In the genomic region with DNA sequence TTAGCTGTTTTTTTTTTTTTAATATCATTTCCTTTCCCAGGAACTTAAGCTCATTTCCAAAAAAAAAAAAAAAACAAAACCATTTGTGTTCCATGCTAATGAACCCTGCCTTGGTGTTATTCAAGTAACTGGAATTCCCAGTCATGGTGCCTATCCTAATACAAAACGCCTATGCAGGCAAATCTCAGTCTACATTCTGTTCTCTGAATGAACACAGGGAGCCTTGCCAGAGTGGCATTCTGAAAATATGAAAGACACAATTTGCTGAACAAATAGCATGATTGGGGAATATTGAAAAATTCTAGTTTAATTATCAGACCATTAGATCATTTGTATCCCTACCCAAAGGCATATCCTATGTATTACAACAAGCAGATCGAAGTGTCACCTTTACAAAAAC, we compare ENCODE assay signal across 19 mouse cellular contexts.
"Had no signal": no experiment of that assay in that cellular context is flagged by ENCODE, and none has a peak within 500 bp of the region (broad histone marks: within the 10 kb centered on the region; RNA-seq: fewer than 3 reads in every experiment).

No protein-coding gene starts in this region.

- H3K9me3 ChIP-seq: midbrain, embryonic 10.5 days; midbrain, embryonic 12.5 days; neural tube, embryonic 13.5 days; neural tube, embryonic 15.5 days had no signal

- H3K4me3 ChIP-seq: midbrain, embryonic 10.5 days; midbrain, embryonic 12.5 days; myocyte; neural tube, embryonic 13.5 days; neural tube, embryonic 15.5 days had no signal

- H3K9ac ChIP-seq: lung, embryonic 14.5 days; midbrain, embryonic 12.5 days; neural tube, embryonic 13.5 days; neural tube, embryonic 15.5 days had no signal

- H3K36me3 ChIP-seq: midbrain, embryonic 10.5 days; midbrain, embryonic 12.5 days; neural tube, embryonic 13.5 days; neural tube, embryonic 15.5 days had no signal

- H3K27ac ChIP-seq: midbrain, embryonic 10.5 days; midbrain, embryonic 12.5 days; neural tube, embryonic 13.5 days; neural tube, embryonic 15.5 days had no signal

- DNase-seq: lung, adult 18-20 months; lung, embryonic 14.5 days; lung, postnatal 10 days; lung, postnatal 4 days; midbrain, embryonic 14.5 days; retina, postnatal 1 day; right cerebral cortex, adult 18-20 months; right cerebral cortex, postnatal 25 days; right cerebral cortex, postnatal 4 days; spleen, adult 18-20 months; thymus, adult 18-20 months; thymus, postnatal 14 days; thymus, postnatal 36 days had no signal

- H3K4me1 ChIP-seq: neural tube, embryonic 13.5 days; neural tube, embryonic 15.5 days had no signal

- H3K4me2 ChIP-seq: lung, embryonic 14.5 days; midbrain, embryonic 12.5 days; neural tube, embryonic 13.5 days; neural tube, embryonic 15.5 days had no signal

- H3K27me3 ChIP-seq: neural tube, embryonic 13.5 days; neural tube, embryonic 15.5 days had no signal

- ATAC-seq: midbrain, embryonic 16.5 days had no signal
